Mouse (Mus musculus): ENCODE data around the gene Cpa5. TPM values are rescaled to one million over a fixed set of nuclear protein-coding genes. Genes with fewer than 3 reads are reported as not detected.
A peak's percentile ranks its signal among the peaks of the same experiment; 100 is the strongest.

Gene Cpa5
- polyA plus RNA-seq, 1 experiment from 2014 or later: 0.33 TPM

DNA sequence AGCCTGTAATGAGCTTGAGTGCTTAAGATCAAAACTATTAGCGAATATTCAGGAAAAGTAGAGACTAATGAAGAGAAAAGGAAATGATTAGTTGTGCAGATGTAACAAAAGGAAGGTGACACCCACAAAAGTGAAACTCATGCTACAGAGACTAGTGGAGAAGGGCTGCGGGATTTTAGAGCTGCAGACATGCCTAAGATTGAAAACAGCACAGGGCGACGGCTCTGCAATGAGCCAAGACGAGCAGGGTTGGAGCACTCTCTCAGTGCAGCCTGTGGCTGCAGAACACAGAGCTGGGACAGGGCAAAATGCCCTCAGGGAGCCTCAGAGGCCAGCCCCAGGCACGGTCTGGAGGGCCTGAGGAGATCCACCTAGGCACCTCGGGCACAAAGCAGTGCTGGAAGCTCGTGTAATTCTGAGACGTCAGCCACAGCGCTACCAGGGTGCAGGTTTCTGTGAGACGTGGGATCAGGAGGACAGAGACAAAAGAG lies 64.5 kb downstream of the Cpa5 start:
- Histone ChIP-seq H3K27me3 (no peaks in the 10 kb centered on the region), H3K4me1 (peaks cover 77% of the 10 kb centered on the region), H3K9ac (peak overlapping the region; percentile 77), H3K4me3 (peak overlapping the region; percentile 19), H3K9me3 (no peaks in the 10 kb centered on the region), H3K36me3 (peaks cover 3% of the 10 kb centered on the region), H3K4me2 (replicated peaks) (peak overlapping the region; percentile 55), H3K27ac (peak overlapping the region; percentile 100)
- 9% methylated on average over 11 of the region's 11 CpGs for WGBS
- ATAC-seq (ENCODE audit: low FRiP score, low read depth): peak; percentile 64; the same call in 1 of the 2 replicates

DNA sequence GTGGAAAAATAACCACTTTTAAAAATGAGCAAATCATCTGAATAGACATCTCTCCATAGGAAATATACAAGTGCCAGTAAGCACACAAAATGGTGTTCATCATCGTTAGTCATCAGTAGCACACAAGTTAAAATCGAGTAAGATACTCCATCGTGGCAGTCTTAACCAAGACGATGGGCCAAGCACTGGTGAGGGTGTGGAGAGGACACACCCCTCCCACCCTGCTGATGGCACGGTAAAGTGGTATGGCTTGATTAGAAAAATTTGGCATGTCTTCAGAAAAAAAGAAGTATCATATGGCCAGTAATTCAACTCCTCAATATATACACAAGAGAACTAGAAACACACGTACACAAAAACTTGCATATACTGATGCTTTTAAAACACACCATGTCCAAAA lies 65.7 kb downstream of the Cpa5 start:
- ATAC-seq (ENCODE audit: low FRiP score, low read depth): no peak
- Histone ChIP-seq H3K9me3 (no peaks in the 10 kb centered on the region), H3K4me3 (no peak overlapping the region), H3K36me3 (peaks cover 3% of the 10 kb centered on the region), H3K4me2 (replicated peaks) (no peak overlapping the region), H3K27ac (peak overlapping the region; percentile 100), H3K9ac (no peak overlapping the region), H3K27me3 (no peaks in the 10 kb centered on the region), H3K4me1 (peaks cover 79% of the 10 kb centered on the region)
- 80% methylated on average over 6 of the region's 6 CpGs for WGBS

DNA sequence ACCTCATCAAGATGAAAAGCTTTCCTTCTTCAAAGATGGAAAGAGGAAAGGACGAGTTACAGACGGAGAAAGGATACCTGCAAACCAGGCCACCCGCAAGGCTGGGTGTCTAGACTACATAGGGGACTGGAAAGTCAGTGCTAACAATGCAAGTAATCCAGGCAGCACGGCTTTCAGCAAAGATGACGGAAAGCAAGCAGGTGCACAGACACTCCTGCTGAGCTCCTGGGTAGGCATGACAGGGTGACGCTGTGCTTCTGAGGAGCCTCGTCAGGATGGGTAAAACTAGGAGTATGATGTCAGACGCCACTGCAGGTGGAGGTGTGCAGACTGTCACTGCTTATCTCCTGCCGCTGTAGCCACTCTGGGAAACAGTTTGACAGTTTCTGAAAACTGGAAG lies 66.8 kb downstream of the Cpa5 start:
- Histone ChIP-seq H3K27ac (peak overlapping the region; percentile 39; the same call in 1 of the 2 replicates), H3K9me3 (no peaks in the 10 kb centered on the region), H3K4me1 (peaks cover 81% of the 10 kb centered on the region), H3K9ac (no peak overlapping the region), H3K36me3 (peaks cover 3% of the 10 kb centered on the region), H3K27me3 (no peaks in the 10 kb centered on the region), H3K4me2 (replicated peaks) (peak overlapping the region; percentile 7; the same call in 1 of the 2 replicates), H3K4me3 (no peak overlapping the region)
- WGBS: 72% methylated on average over 9 of the region's 9 CpGs
- ATAC-seq (ENCODE audit: low FRiP score, low read depth): no peak

DNA sequence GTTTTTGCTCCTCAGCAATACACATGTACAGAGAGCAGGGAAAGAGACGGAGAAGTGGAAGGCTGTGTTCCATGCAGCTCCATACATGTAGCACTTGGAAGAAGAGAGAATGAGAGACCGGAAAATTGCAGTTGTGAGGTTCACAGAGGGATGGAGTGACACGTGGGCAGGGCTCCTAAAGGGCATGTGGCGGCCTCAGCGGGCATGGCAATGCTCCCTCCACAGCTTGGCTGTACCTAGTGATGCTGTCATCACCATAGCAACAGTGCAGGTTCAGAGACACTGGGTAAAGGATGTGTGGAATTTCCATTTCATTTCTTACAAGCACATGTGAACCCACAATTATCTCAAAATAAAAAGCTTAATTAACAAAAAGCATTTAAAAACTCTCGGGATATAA lies 67.7 kb downstream of the Cpa5 start:
- Histone ChIP-seq H3K9ac (no peak overlapping the region), H3K27me3 (no peaks in the 10 kb centered on the region), H3K36me3 (peaks cover 3% of the 10 kb centered on the region), H3K9me3 (no peaks in the 10 kb centered on the region), H3K4me3 (no peak overlapping the region), H3K27ac (peak overlapping the region; percentile 53; the same call in 1 of the 2 replicates), H3K4me2 (replicated peaks) (no peak overlapping the region), H3K4me1 (peaks cover 81% of the 10 kb centered on the region)
- 64% methylated on average over 6 of the region's 6 CpGs for WGBS
- no peak for ATAC-seq (ENCODE audit: low FRiP score, low read depth)

DNA sequence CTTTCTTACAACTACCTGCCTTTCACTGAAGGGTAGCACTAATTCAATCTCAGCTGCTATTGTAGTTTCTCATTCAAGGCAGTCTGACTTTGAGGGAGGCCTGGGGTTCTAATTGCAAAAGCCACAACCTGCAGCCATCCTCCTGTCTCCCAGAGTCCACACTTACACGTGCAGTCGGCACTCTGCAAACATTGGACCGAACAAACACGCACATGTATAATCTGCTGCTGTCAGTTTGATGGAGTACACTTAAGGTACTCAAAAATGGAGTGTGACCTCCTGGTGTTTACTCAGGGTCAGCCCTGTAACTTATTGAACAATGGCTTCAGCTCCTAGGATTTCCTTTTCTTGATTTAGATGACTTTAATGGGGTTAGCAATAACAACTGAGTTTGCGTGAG lies 68.8 kb downstream of the Cpa5 start:
- 62% methylated on average over 5 of the region's 5 CpGs for WGBS
- H3K27me3 ChIP-seq: no peaks in the 10 kb centered on the region
- H3K4me3 ChIP-seq: no peak overlapping the region
- H3K4me2 ChIP-seq (replicated peaks): peak overlapping the region; percentile 30
- peak overlapping the region; percentile 45 for H3K9ac ChIP-seq
- peak overlapping the region; percentile 75 for H3K27ac ChIP-seq
- H3K9me3 ChIP-seq: no peaks in the 10 kb centered on the region
- ATAC-seq (ENCODE audit: low FRiP score, low read depth): no peak
- peaks cover 73% of the 10 kb centered on the region for H3K4me1 ChIP-seq
- H3K36me3 ChIP-seq: peaks cover 3% of the 10 kb centered on the region

DNA sequence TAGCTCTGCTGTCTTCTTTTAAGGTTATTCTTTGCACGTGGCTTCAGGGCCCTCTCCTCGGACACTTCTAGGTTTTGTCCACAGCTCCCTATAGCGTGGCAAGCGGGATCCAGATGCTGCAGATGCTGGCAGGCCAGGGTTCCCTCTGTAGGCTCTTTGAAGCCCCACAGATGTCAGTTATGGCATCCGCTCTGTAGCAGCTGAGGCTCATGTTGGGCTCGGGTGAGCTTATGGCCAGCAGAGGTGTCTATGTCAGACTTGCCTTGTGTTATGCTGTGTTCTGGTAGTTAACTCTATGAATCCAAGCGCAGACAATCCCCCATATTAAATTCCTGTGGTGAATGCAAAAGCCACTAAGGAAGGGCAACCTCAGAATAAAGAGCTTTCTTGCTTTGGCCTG lies 69.6 kb downstream of the Cpa5 start:
- Histone ChIP-seq H3K4me3 (no peak overlapping the region), H3K27me3 (no peaks in the 10 kb centered on the region), H3K4me1 (peaks cover 64% of the 10 kb centered on the region), H3K9ac (no peak overlapping the region), H3K4me2 (replicated peaks) (no peak overlapping the region), H3K27ac (peak overlapping the region; percentile 75), H3K9me3 (no peaks in the 10 kb centered on the region), H3K36me3 (peaks cover 3% of the 10 kb centered on the region)
- 45% methylated on average over 7 of the region's 7 CpGs for WGBS
- ATAC-seq (ENCODE audit: low FRiP score, low read depth): peak; percentile 55; the same call in 1 of the 2 replicates

Other genes starting within 250 kb of the Cpa5 start
- gene Zc3hc1, start 220.0 kb upstream of the Cpa5 start, polyA plus RNA-seq (2015; fragmentation: Nextera tagmentation; extraction: Ambion mirVana): 77.7 and 83.9 TPM in 2 replicates
- gene Klhdc10, start 209.1 kb upstream of the Cpa5 start, polyA plus RNA-seq (2015; fragmentation: Nextera tagmentation; extraction: Ambion mirVana): 29.4 and 31.7 TPM in 2 replicates
- gene Tmem209, start 101.2 kb upstream of the Cpa5 start, polyA plus RNA-seq (2015; fragmentation: Nextera tagmentation; extraction: Ambion mirVana): 34.7 and 34.9 TPM in 2 replicates
- gene Ssmem1, start 101.2 kb upstream of the Cpa5 start, polyA plus RNA-seq (2015; fragmentation: Nextera tagmentation; extraction: Ambion mirVana): 0.22 and 0.34 TPM in 2 replicates
- 10.4 and 11.1 TPM in 2 replicates for gene Cpa2, start 69.4 kb upstream of the Cpa5 start, polyA plus RNA-seq (2015; fragmentation: Nextera tagmentation; extraction: Ambion mirVana)
- 2.3 and 2.7 TPM in 2 replicates for gene Cpa4, start 42.6 kb upstream of the Cpa5 start, polyA plus RNA-seq (2015; fragmentation: Nextera tagmentation; extraction: Ambion mirVana)
- gene Cpa1, start 28.2 kb downstream of the Cpa5 start, polyA plus RNA-seq (2015; fragmentation: Nextera tagmentation; extraction: Ambion mirVana): 0.88 and 1.0 TPM in 2 replicates
- gene Cep41, start 82.7 kb downstream of the Cpa5 start, polyA plus RNA-seq (2015; fragmentation: Nextera tagmentation; extraction: Ambion mirVana): 52.3 and 55.4 TPM in 2 replicates
- 1,770 and 1,957 TPM in 2 replicates for gene Mest, start 112.5 kb downstream of the Cpa5 start, polyA plus RNA-seq (2015; fragmentation: Nextera tagmentation; extraction: Ambion mirVana)